11 mouse cellular contexts compared by ENCODE assay signal in genomic region chr19:44899104-44899793, GRCm38 (mm10). TPM values are rescaled to one million over a fixed set of nuclear protein-coding genes. Genes with fewer than 3 reads are reported as not detected.
DNase-seq lines count a peak whose midpoint lies in the region; ATAC-seq and TF ChIP-seq lines count a peak whose summit lies in the region.
"Had no signal": no experiment of that assay in that cellular context is flagged by ENCODE, and none has a peak within 500 bp of the region (broad histone marks: within the 10 kb centered on the region; RNA-seq: fewer than 3 reads in every experiment).

No protein-coding gene starts in this region.

- H3K4me1 ChIP-seq in kidney, postnatal 0 days (replicated peaks; ENCODE audit: insufficient read depth, low read length), result peaks cover 27% of the 10 kb centered on the region
- peaks cover 22% of the 10 kb centered on the region for H3K4me1 ChIP-seq in forebrain, embryonic 12.5 days
- H3K4me1 ChIP-seq in liver, embryonic 16.5 days (ENCODE audit: control insufficient read depth, low read depth, low read length), result no peaks in the 10 kb centered on the region

- peak overlapping the region; percentile 20; the same call in 1 of the 2 replicates for H3K27ac ChIP-seq in gastrocnemius, adult 2 months
- H3K27ac ChIP-seq in kidney, postnatal 0 days, result peak overlapping the region; percentile 80; the same call in 1 of the 2 replicates
- no peak overlapping the region for H3K27ac ChIP-seq in forebrain, embryonic 12.5 days
- no peak overlapping the region for H3K27ac ChIP-seq in liver, embryonic 16.5 days (ENCODE audit: low read length)

- WGBS in kidney, postnatal 0 days, result 37% methylated on average over 9 of the region's 9 CpGs
- WGBS in forebrain, embryonic 12.5 days, result 44% methylated on average over 9 of the region's 9 CpGs
- WGBS in liver, embryonic 16.5 days (ENCODE audit: insufficient replicate concordance), result 11% methylated on average over 9 of the region's 9 CpGs

- no peak for ATAC-seq in kidney, postnatal 0 days (replicated peaks; ENCODE audit: low FRiP score, low read depth)
- no peak for ATAC-seq in forebrain, embryonic 12.5 days (ENCODE audit: low FRiP score)
- ATAC-seq in liver, embryonic 16.5 days (ENCODE audit: low read depth), result peak; percentile 60

- H3K4me2 ChIP-seq in kidney, postnatal 0 days (ENCODE audit: low read length), result no peak overlapping the region
- H3K4me2 ChIP-seq in forebrain, embryonic 12.5 days, result no peak overlapping the region
- H3K4me2 ChIP-seq in liver, embryonic 16.5 days (ENCODE audit: low read depth, low read length), result no peak overlapping the region

- no peak for DNase-seq in gastrocnemius, adult 2 months
- DNase-seq in gastrocnemius, postnatal 4 days (ENCODE audit: low spot score in 2 of 2), result no peak
- DNase-seq in kidney, postnatal 0 days (ENCODE audit: low spot score), result peak; percentile 42
- DNase-seq in kidney, adult 8-10 months, result no peak
- no peak for DNase-seq in thymus, postnatal 14 days
- DNase-seq in cerebellum, adult 8-10 months, result no peak
- DNase-seq: adrenal gland, adult 8-10 months; kidney, postnatal 25 days; lung, postnatal 36 days had no signal

- no peak overlapping the region for H3K4me3 ChIP-seq in gastrocnemius, adult 2 months
- H3K4me3 ChIP-seq in kidney, postnatal 0 days (replicated peaks; ENCODE audit: low read depth, low read length), result no peak overlapping the region
- H3K4me3 ChIP-seq in forebrain, embryonic 12.5 days (replicated peaks), result no peak overlapping the region
- no peak overlapping the region for H3K4me3 ChIP-seq in liver, embryonic 16.5 days (ENCODE audit: low read depth, low read length)

- no peak for TF ChIP-seq CTCF in gastrocnemius, adult 2 months (IDR thresholded peaks at IDR 0.05)
- no peak for TF ChIP-seq CTCF in kidney, postnatal 0 days (IDR thresholded peaks at IDR 0.05; ENCODE audit: low read depth)

- H3K9ac ChIP-seq in kidney, postnatal 0 days (ENCODE audit: low read depth, low read length), result no peak overlapping the region
- peak overlapping the region; percentile 4; the same call in 1 of the 2 replicates for H3K9ac ChIP-seq in forebrain, embryonic 12.5 days
- no peak overlapping the region for H3K9ac ChIP-seq in liver, embryonic 16.5 days (ENCODE audit: low read depth, low read length)

- H3K27me3 ChIP-seq in kidney, postnatal 0 days (ENCODE audit: insufficient read depth, low read length), result no peaks in the 10 kb centered on the region
- H3K27me3 ChIP-seq in forebrain, embryonic 12.5 days, result peaks cover 56% of the 10 kb centered on the region
- peaks cover 2% of the 10 kb centered on the region for H3K27me3 ChIP-seq in liver, embryonic 16.5 days (ENCODE audit: control insufficient read depth, insufficient read depth, low read depth, low read length)

- H3K36me3 ChIP-seq in kidney, postnatal 0 days (ENCODE audit: insufficient read depth, low read length), result no peaks in the 10 kb centered on the region
- H3K36me3 ChIP-seq in forebrain, embryonic 12.5 days (replicated peaks), result no peaks in the 10 kb centered on the region
- no peaks in the 10 kb centered on the region for H3K36me3 ChIP-seq in liver, embryonic 16.5 days (ENCODE audit: control insufficient read depth, insufficient read depth)

- no peaks in the 10 kb centered on the region for H3K9me3 ChIP-seq in kidney, postnatal 0 days (replicated peaks; ENCODE audit: low read length)
- no peaks in the 10 kb centered on the region for H3K9me3 ChIP-seq in forebrain, embryonic 12.5 days
- no peaks in the 10 kb centered on the region for H3K9me3 ChIP-seq in liver, embryonic 16.5 days (replicated peaks; ENCODE audit: control insufficient read depth, low read length)

- intact Hi-C loops in gastrocnemius, adult 2 months (cut with DNase I), result loop anchor here (10.0 kb wide), 1 partner anchor 244 kb away; no protein-coding TSS in a partner anchor

RNA-seq across cellular contexts. Expression of gene Slf2, which starts 31.7 kb away (rescaled TPM):
- 10 to 100 TPM; 11.9 to 14.5 TPM for total RNA-seq in gastrocnemius, adult 2 months (2021)
- 10 to 100 TPM; 46.8 to 52.4 TPM for total RNA-seq in gastrocnemius, postnatal 4 days (2021)
- 19.4 and 21.7 TPM in 2 replicates for polyA plus RNA-seq in kidney, postnatal 0 days (2015; fragmentation: Nextera tagmentation; extraction: Ambion mirVana)
- 48.7 and 53.3 TPM in 2 replicates for polyA plus RNA-seq in forebrain, embryonic 12.5 days (2016; fragmentation: Nextera tagmentation; extraction: Ambion mirVana)
- polyA plus RNA-seq in liver, embryonic 16.5 days (2015; fragmentation: Nextera tagmentation; extraction: Ambion mirVana), result 11.9 and 12.2 TPM in 2 replicates

Comparison
In these comparisons a context has a peak if more than half of its experiments do, and no peak if none do; other contexts are left out.
1. H3K27ac ChIP-seq: peak in gastrocnemius, adult 2 months (single experiment) and kidney, postnatal 0 days (single experiment); none in forebrain, embryonic 12.5 days (single experiment) and liver, embryonic 16.5 days (single experiment).